ENCODE assay signal across 13 mouse cellular contexts in the genomic region with DNA sequence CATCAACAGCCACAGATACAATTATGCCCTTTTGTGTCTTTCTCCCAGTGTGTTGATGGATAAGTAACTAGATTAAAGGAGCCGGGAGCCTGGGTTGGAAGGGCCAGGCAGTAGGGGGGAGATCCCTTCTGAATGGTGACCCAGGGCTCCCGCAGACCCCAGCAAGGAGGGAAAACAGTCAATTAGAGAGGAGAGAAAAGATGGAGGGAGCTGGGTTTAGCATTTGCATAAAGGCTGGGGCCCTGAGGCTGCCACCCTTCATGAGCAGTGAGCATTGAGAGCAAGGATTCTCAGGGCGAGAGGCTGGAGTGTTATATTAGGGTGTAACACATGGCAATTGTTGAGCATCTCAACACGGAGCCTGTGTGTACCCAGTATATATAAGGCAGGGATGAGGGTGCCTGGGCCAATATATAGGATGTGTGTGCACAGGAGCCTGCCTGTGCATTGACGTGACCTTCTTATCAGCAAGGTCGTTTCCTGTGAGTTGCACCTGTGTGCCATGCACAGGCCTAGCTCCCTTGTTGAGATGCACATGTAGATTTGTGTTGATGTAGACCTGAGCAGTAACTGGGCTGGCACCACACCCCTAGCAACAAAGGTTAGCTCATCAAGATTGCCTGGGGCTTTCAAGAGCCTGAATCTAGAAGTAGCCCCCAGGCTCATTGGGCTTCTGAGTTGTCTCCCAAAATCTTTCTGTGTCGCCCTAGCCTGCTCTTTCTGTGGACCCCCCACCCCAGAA.
DNase-seq lines count a peak whose midpoint lies in the region; ATAC-seq lines count a peak whose summit lies in the region.
"Had no signal": no experiment of that assay in that cellular context is flagged by ENCODE, and none has a peak within 500 bp of the region (broad histone marks: within the 10 kb centered on the region; RNA-seq: fewer than 3 reads in every experiment).

No protein-coding gene starts in this region.

- peaks cover 10% of the 10 kb centered on the region for H3K4me1 ChIP-seq in kidney, embryonic 15.5 days
- H3K4me1 ChIP-seq in forebrain, embryonic 14.5 days (ENCODE audit: control insufficient read depth, insufficient read depth, low read length): peaks cover 8% of the 10 kb centered on the region; the same call in 1 of the 2 replicates
- peaks cover 8% of the 10 kb centered on the region for H3K4me1 ChIP-seq in midbrain, embryonic 11.5 days (ENCODE audit: control insufficient read depth, insufficient read depth, low read length)
- H3K4me1 ChIP-seq in stomach, embryonic 14.5 days (ENCODE audit: control insufficient read depth, insufficient read depth, low read length): no peaks in the 10 kb centered on the region

- no peak overlapping the region for H3K9ac ChIP-seq in kidney, embryonic 15.5 days
- H3K9ac ChIP-seq in forebrain, embryonic 14.5 days (ENCODE audit: low read length): no peak overlapping the region
- no peak overlapping the region for H3K9ac ChIP-seq in midbrain, embryonic 11.5 days (ENCODE audit: low read length)
- H3K9ac ChIP-seq in stomach, embryonic 14.5 days (replicated peaks; ENCODE audit: low read depth, low read length): no peak overlapping the region
- H3K9ac ChIP-seq: embryonic facial prominence, embryonic 15.5 days had no signal

- H3K27ac ChIP-seq in kidney, embryonic 15.5 days: no peak overlapping the region
- peak overlapping the region; percentile 92 for H3K27ac ChIP-seq in forebrain, embryonic 14.5 days (ENCODE audit: low read depth, low read length)
- H3K27ac ChIP-seq in midbrain, embryonic 11.5 days (ENCODE audit: low read depth, low read length): no peak overlapping the region
- no peak overlapping the region for H3K27ac ChIP-seq in stomach, embryonic 14.5 days (ENCODE audit: low read length)
- H3K27ac ChIP-seq: embryonic facial prominence, embryonic 15.5 days had no signal

- 54% methylated on average over 7 of the region's 7 CpGs for WGBS in kidney, embryonic 15.5 days
- 9% methylated on average over 7 of the region's 7 CpGs for WGBS in forebrain, embryonic 14.5 days
- 26% methylated on average over 7 of the region's 7 CpGs for WGBS in midbrain, embryonic 11.5 days
- WGBS in stomach, embryonic 14.5 days: 45% methylated on average over 7 of the region's 7 CpGs

- no peak overlapping the region for H3K4me2 ChIP-seq in kidney, embryonic 15.5 days
- H3K4me2 ChIP-seq in forebrain, embryonic 14.5 days (ENCODE audit: low read length): no peak overlapping the region
- H3K4me2 ChIP-seq in midbrain, embryonic 11.5 days: no peak overlapping the region
- H3K4me2 ChIP-seq in stomach, embryonic 14.5 days (replicated peaks; ENCODE audit: low read depth, low read length): no peak overlapping the region
- H3K4me2 ChIP-seq: embryonic facial prominence, embryonic 15.5 days had no signal

- no peak overlapping the region for H3K4me3 ChIP-seq in kidney, embryonic 15.5 days (replicated peaks)
- H3K4me3 ChIP-seq in forebrain, embryonic 14.5 days (ENCODE audit: low read depth, low read length): no peak overlapping the region
- H3K4me3 ChIP-seq in midbrain, embryonic 11.5 days (ENCODE audit: low read depth, low read length): no peak overlapping the region
- H3K4me3 ChIP-seq in stomach, embryonic 14.5 days (ENCODE audit: low read depth, low read length): no peak overlapping the region
- H3K4me3 ChIP-seq: embryonic facial prominence, embryonic 15.5 days had no signal

- ATAC-seq in kidney, embryonic 15.5 days (replicated peaks; ENCODE audit: low FRiP score): 0 out of 2 replicates have a peak, but pooled peaks have one; percentile 45
- ATAC-seq in forebrain, embryonic 14.5 days: peak; percentile 74
- ATAC-seq in midbrain, embryonic 11.5 days (ENCODE audit: low FRiP score): peak; percentile 45
- ATAC-seq in stomach, embryonic 14.5 days (ENCODE audit: insufficient number of reproducible peaks, insufficient read depth, low FRiP score, low read depth): peak; percentile 50; the same call in 1 of the 2 replicates
- no peak for ATAC-seq in erythroid progenitor cell, adult 5-6 weeks (replicated peaks; ENCODE audit: low FRiP score, poor library complexity, severe bottlenecking)

- H3K27me3 ChIP-seq in kidney, embryonic 15.5 days: peaks cover 4% of the 10 kb centered on the region; the same call in 1 of the 2 replicates
- no peaks in the 10 kb centered on the region for H3K27me3 ChIP-seq in forebrain, embryonic 14.5 days (replicated peaks; ENCODE audit: control insufficient read depth, insufficient read depth, low read length)
- H3K27me3 ChIP-seq in midbrain, embryonic 11.5 days (ENCODE audit: control insufficient read depth, insufficient read depth, low read length): peaks cover 8% of the 10 kb centered on the region; the same call in 1 of the 2 replicates
- H3K27me3 ChIP-seq in stomach, embryonic 14.5 days (ENCODE audit: control insufficient read depth, insufficient read depth, low read length): no peaks in the 10 kb centered on the region
- H3K27me3 ChIP-seq: embryonic facial prominence, embryonic 15.5 days had no signal

- H3K36me3 ChIP-seq in kidney, embryonic 15.5 days: no peaks in the 10 kb centered on the region
- H3K36me3 ChIP-seq in forebrain, embryonic 14.5 days (ENCODE audit: control insufficient read depth, insufficient read depth, low read length): no peaks in the 10 kb centered on the region
- H3K36me3 ChIP-seq in midbrain, embryonic 11.5 days (ENCODE audit: control insufficient read depth, insufficient read depth, low read length): no peaks in the 10 kb centered on the region
- no peaks in the 10 kb centered on the region for H3K36me3 ChIP-seq in stomach, embryonic 14.5 days (ENCODE audit: control insufficient read depth, insufficient read depth, low read length)
- H3K36me3 ChIP-seq: embryonic facial prominence, embryonic 15.5 days had no signal

- DNase-seq in kidney, adult 18-20 months: no peak
- DNase-seq in forebrain, embryonic 14.5 days (ENCODE audit: low spot score): peak; percentile 85
- DNase-seq in midbrain, embryonic 11.5 days (ENCODE audit: low spot score, missing footprints): peak; percentile 84
- DNase-seq in thymus, postnatal 10 days (ENCODE audit: low spot score in 2 of 2): no peak
- DNase-seq in cerebellum, adult 9-10 months: no peak
- DNase-seq: adrenal gland, postnatal 36 days; gastrocnemius, postnatal 36 days; kidney, postnatal 14 days; lung, postnatal 10 days had no signal

- H3K9me3 ChIP-seq in kidney, embryonic 15.5 days (replicated peaks): no peaks in the 10 kb centered on the region
- no peaks in the 10 kb centered on the region for H3K9me3 ChIP-seq in forebrain, embryonic 14.5 days (replicated peaks; ENCODE audit: control insufficient read depth, low read length)
- H3K9me3 ChIP-seq in midbrain, embryonic 11.5 days (ENCODE audit: control insufficient read depth, low read length): no peaks in the 10 kb centered on the region
- H3K9me3 ChIP-seq in stomach, embryonic 14.5 days (ENCODE audit: control insufficient read depth, low read depth, low read length): no peaks in the 10 kb centered on the region
- H3K9me3 ChIP-seq: embryonic facial prominence, embryonic 15.5 days had no signal

Comparison
In these comparisons a context has a peak if more than half of its experiments do, and no peak if none do; other contexts are left out.
1. DNase-seq: peak in forebrain, embryonic 14.5 days (single experiment) and midbrain, embryonic 11.5 days (single experiment); none in kidney, adult 18-20 months (single experiment), thymus, postnatal 10 days (0 of 2) and cerebellum, adult 9-10 months (single experiment).